Comparison of ENCODE assay signal across 11 mouse cellular contexts in genomic region chr9:83628669-83629612, GRCm38 (mm10).
DNase-seq lines count a peak whose midpoint lies in the region; ATAC-seq lines count a peak whose summit lies in the region.
"Had no signal": no experiment of that assay in that cellular context is flagged by ENCODE, and none has a peak within 500 bp of the region (broad histone marks: within the 10 kb centered on the region; RNA-seq: fewer than 3 reads in every experiment).

No protein-coding gene starts in this region.

- no peaks in the 10 kb centered on the region for H3K27me3 ChIP-seq in heart, embryonic 16.5 days (ENCODE audit: control insufficient read depth, insufficient read depth, low read length)
- no peaks in the 10 kb centered on the region for H3K27me3 ChIP-seq in forebrain, embryonic 15.5 days
- H3K27me3 ChIP-seq in limb, embryonic 12.5 days = no peaks in the 10 kb centered on the region
- no peaks in the 10 kb centered on the region for H3K27me3 ChIP-seq in stomach, embryonic 14.5 days (ENCODE audit: control insufficient read depth, insufficient read depth, low read length)
- no peaks in the 10 kb centered on the region for H3K27me3 ChIP-seq in kidney, embryonic 16.5 days (ENCODE audit: insufficient read depth, low read length)

- H3K4me3 ChIP-seq in heart, embryonic 16.5 days (ENCODE audit: low read length) = no peak overlapping the region
- H3K4me3 ChIP-seq in forebrain, embryonic 15.5 days = no peak overlapping the region
- no peak overlapping the region for H3K4me3 ChIP-seq in limb, embryonic 12.5 days (replicated peaks)
- H3K4me3 ChIP-seq in stomach, embryonic 14.5 days (ENCODE audit: low read depth, low read length) = no peak overlapping the region
- H3K4me3 ChIP-seq in kidney, embryonic 16.5 days (ENCODE audit: low read length) = no peak overlapping the region

- H3K4me1 ChIP-seq in heart, embryonic 16.5 days (ENCODE audit: control insufficient read depth, insufficient read depth, low read length) = no peaks in the 10 kb centered on the region
- peaks cover 10% of the 10 kb centered on the region for H3K4me1 ChIP-seq in forebrain, embryonic 15.5 days
- H3K4me1 ChIP-seq in limb, embryonic 12.5 days (replicated peaks) = peaks cover 35% of the 10 kb centered on the region
- no peaks in the 10 kb centered on the region for H3K4me1 ChIP-seq in stomach, embryonic 14.5 days (ENCODE audit: control insufficient read depth, insufficient read depth, low read length)
- H3K4me1 ChIP-seq in kidney, embryonic 16.5 days (ENCODE audit: insufficient read depth, low read length) = peaks cover 12% of the 10 kb centered on the region

- H3K9me3 ChIP-seq in heart, embryonic 16.5 days (replicated peaks; ENCODE audit: control insufficient read depth, low read length) = no peaks in the 10 kb centered on the region
- no peaks in the 10 kb centered on the region for H3K9me3 ChIP-seq in forebrain, embryonic 15.5 days
- no peaks in the 10 kb centered on the region for H3K9me3 ChIP-seq in limb, embryonic 12.5 days
- H3K9me3 ChIP-seq in stomach, embryonic 14.5 days (ENCODE audit: control insufficient read depth, low read depth, low read length) = no peaks in the 10 kb centered on the region
- no peaks in the 10 kb centered on the region for H3K9me3 ChIP-seq in kidney, embryonic 16.5 days (ENCODE audit: low read length)

- no peak for DNase-seq in heart, adult 9 months (ENCODE audit: low spot score in 2 of 2)
- no peak for DNase-seq in Muller cell, postnatal 12 days (ENCODE audit: inconsistent ontology term)
- no peak for DNase-seq in urinary bladder, adult 18-20 months (ENCODE audit: low spot score in 2 of 2)

- no peak overlapping the region for H3K9ac ChIP-seq in heart, embryonic 16.5 days (ENCODE audit: low read length)
- H3K9ac ChIP-seq in forebrain, embryonic 15.5 days (replicated peaks) = peak overlapping the region; percentile 22; the same call in 1 of the 2 replicates
- H3K9ac ChIP-seq in limb, embryonic 12.5 days (replicated peaks) = no peak overlapping the region
- no peak overlapping the region for H3K9ac ChIP-seq in stomach, embryonic 14.5 days (replicated peaks; ENCODE audit: low read depth, low read length)
- H3K9ac ChIP-seq in kidney, embryonic 16.5 days (replicated peaks; ENCODE audit: low read length) = no peak overlapping the region; the same call in 1 of the 2 replicates

- no peak for ATAC-seq in heart, embryonic 16.5 days (replicated peaks; ENCODE audit: extremely low read depth, insufficient read depth, low FRiP score)
- peak; percentile 56; the same call in 1 of the 2 replicates for ATAC-seq in forebrain, embryonic 15.5 days (replicated peaks)
- ATAC-seq in limb, embryonic 12.5 days (ENCODE audit: insufficient number of reproducible peaks, insufficient read depth, low FRiP score, low TSS enrichment, low read depth) = no peak
- ATAC-seq in stomach, embryonic 14.5 days (ENCODE audit: insufficient number of reproducible peaks, insufficient read depth, low FRiP score, low read depth) = peak; percentile 69; the same call in 1 of the 2 replicates
- ATAC-seq in kidney, embryonic 16.5 days (ENCODE audit: low FRiP score, low TSS enrichment) = no peak
- ATAC-seq: activated CD4-positive, CD25-positive, alpha-beta regulatory T cell, adult 4 months; CD4-positive, CD25-positive, alpha-beta regulatory T cell, adult 4 months; inflammation-experienced regulatory T-cells, adult 6 months had no signal

- 34% methylated on average over 19 of the region's 19 CpGs for WGBS in heart, embryonic 16.5 days
- 29% methylated on average over 19 of the region's 19 CpGs for WGBS in forebrain, embryonic 15.5 days
- WGBS in limb, embryonic 12.5 days = 25% methylated on average over 19 of the region's 19 CpGs
- 44% methylated on average over 19 of the region's 19 CpGs for WGBS in stomach, embryonic 14.5 days
- WGBS in kidney, embryonic 16.5 days = 36% methylated on average over 19 of the region's 19 CpGs

- H3K36me3 ChIP-seq in heart, embryonic 16.5 days (ENCODE audit: control insufficient read depth, insufficient read depth) = no peaks in the 10 kb centered on the region
- H3K36me3 ChIP-seq in forebrain, embryonic 15.5 days = no peaks in the 10 kb centered on the region
- H3K36me3 ChIP-seq in limb, embryonic 12.5 days = no peaks in the 10 kb centered on the region
- H3K36me3 ChIP-seq in stomach, embryonic 14.5 days (ENCODE audit: control insufficient read depth, insufficient read depth, low read length) = no peaks in the 10 kb centered on the region
- no peaks in the 10 kb centered on the region for H3K36me3 ChIP-seq in kidney, embryonic 16.5 days (ENCODE audit: insufficient read depth, low read length)

- H3K4me2 ChIP-seq in heart, embryonic 16.5 days (ENCODE audit: low read depth, low read length) = peak overlapping the region; percentile 29; the same call in 1 of the 2 replicates
- peak overlapping the region; percentile 15; the same call in 1 of the 2 replicates for H3K4me2 ChIP-seq in forebrain, embryonic 15.5 days (replicated peaks)
- peak overlapping the region; percentile 36 for H3K4me2 ChIP-seq in limb, embryonic 12.5 days
- no peak overlapping the region for H3K4me2 ChIP-seq in stomach, embryonic 14.5 days (replicated peaks; ENCODE audit: low read depth, low read length)
- no peak overlapping the region for H3K4me2 ChIP-seq in kidney, embryonic 16.5 days (replicated peaks; ENCODE audit: low read depth, low read length)

- H3K27ac ChIP-seq in heart, embryonic 16.5 days (ENCODE audit: low read length) = no peak overlapping the region
- H3K27ac ChIP-seq in forebrain, embryonic 15.5 days (replicated peaks) = peak overlapping the region; percentile 63
- 0 out of 2 replicates have a peak overlapping the region, but pooled peaks have one; percentile 7 for H3K27ac ChIP-seq in limb, embryonic 12.5 days
- no peak overlapping the region for H3K27ac ChIP-seq in stomach, embryonic 14.5 days (ENCODE audit: low read length)
- H3K27ac ChIP-seq in kidney, embryonic 16.5 days (ENCODE audit: low read length) = no peak overlapping the region

Comparison
In these comparisons a context has a peak if more than half of its experiments do, and no peak if none do; other contexts are left out.
1. ATAC-seq: peak in forebrain, embryonic 15.5 days (single experiment) and stomach, embryonic 14.5 days (single experiment); none in heart, embryonic 16.5 days (single experiment), limb, embryonic 12.5 days (single experiment) and kidney, embryonic 16.5 days (single experiment).
2. H3K27ac ChIP-seq: peak in forebrain, embryonic 15.5 days (single experiment) and limb, embryonic 12.5 days (single experiment); none in heart, embryonic 16.5 days (single experiment), stomach, embryonic 14.5 days (single experiment) and kidney, embryonic 16.5 days (single experiment).
3. H3K4me2 ChIP-seq: peak in heart, embryonic 16.5 days (single experiment), forebrain, embryonic 15.5 days (single experiment) and limb, embryonic 12.5 days (single experiment); none in stomach, embryonic 14.5 days (single experiment) and kidney, embryonic 16.5 days (single experiment).